Mouse (Mus musculus) kidney, postnatal 25 days (tissue): ENCODE measurements around the gene Tpx2.

Source experiments
- DNase-seq, 2 experiments: peaks; one replicate each; pipeline ENCODE4 v3.0.0; 2021; ENCODE audit warnings: mixed read lengths in 2 of 2

Gene Tpx2

GRCm38 (mm10) chr2:152916111-152916510 is 68.3 kb downstream of the Tpx2 start:
- DNase-seq: no peak

GRCm38 (mm10) chr2:152917671-152918070 is 69.9 kb downstream of the Tpx2 start:
- no peak for DNase-seq

- DNase-seq: no peak
These were observed 74.6 kb downstream of the Tpx2 start for GRCm38 (mm10) chr2:152922376-152922775.

GRCm38 (mm10) chr2:152923621-152924020 is 75.9 kb downstream of the Tpx2 start:
- no peak for DNase-seq

- no peak for DNase-seq
These were observed 76.4 kb downstream of the Tpx2 start for GRCm38 (mm10) chr2:152924128-152924527.

- no peak for DNase-seq
These were observed 76.8 kb downstream of the Tpx2 start for GRCm38 (mm10) chr2:152924543-152924942.

GRCm38 (mm10) chr2:152925189-152925872 is 77.6 kb downstream of the Tpx2 start:
- DNase-seq: peak; percentile 69 to 85

- DNase-seq: no peak
These were observed 79.1 kb downstream of the Tpx2 start for GRCm38 (mm10) chr2:152926896-152927295.

GRCm38 (mm10) chr2:152927371-152927770 is 79.6 kb downstream of the Tpx2 start:
- DNase-seq: no peak

GRCm38 (mm10) chr2:152928219-152928987 is 80.6 kb downstream of the Tpx2 start:
- DNase-seq: no peak

GRCm38 (mm10) chr2:152928988-152929370 is 81.2 kb downstream of the Tpx2 start:
- no peak for DNase-seq

GRCm38 (mm10) chr2:152930276-152930675 is 82.5 kb downstream of the Tpx2 start:
- peak; percentile 53 to 62 for DNase-seq

- DNase-seq: no peak
These were observed 83.8 kb downstream of the Tpx2 start for GRCm38 (mm10) chr2:152931456-152932160.

- peak; percentile 58 to 66 for DNase-seq
These were observed 85.3 kb downstream of the Tpx2 start, which contains the start of gene Foxs1 for GRCm38 (mm10) chr2:152933048-152933447. TSS of gene Foxs1 (minus strand) at chr2:152933208.

- DNase-seq: peak; percentile 64 to 65
These were observed 85.8 kb downstream of the Tpx2 start for GRCm38 (mm10) chr2:152933614-152934013.

GRCm38 (mm10) chr2:152939846-152940245 is 92.1 kb downstream of the Tpx2 start:
- DNase-seq: peak in 1 of 2 experiments; percentile 66

GRCm38 (mm10) chr2:152941106-152941505 is 93.3 kb downstream of the Tpx2 start:
- no peak for DNase-seq

GRCm38 (mm10) chr2:152941776-152942175 is 94.0 kb downstream of the Tpx2 start:
- no peak for DNase-seq

- DNase-seq: no peak
These were observed 95.2 kb downstream of the Tpx2 start for GRCm38 (mm10) chr2:152942898-152943515.

- DNase-seq: no peak
These were observed 95.8 kb downstream of the Tpx2 start for GRCm38 (mm10) chr2:152943568-152943967.

GRCm38 (mm10) chr2:152944013-152944412 is 96.2 kb downstream of the Tpx2 start:
- no peak for DNase-seq
